Mouse (Mus musculus) 3T3-L1 (cell line): Measurements from ENCODE around the gene Lhfpl2.

Source experiments
- DNase-seq: peaks from one replicate; pipeline ENCODE4 v3.0.0-alpha.2; 2015; ENCODE audit warnings: low read depth, low spot score

The Lhfpl2 gene

GRCm38 (mm10) chr13:94174577-94175279 is 117.1 kb downstream of the Lhfpl2 start:
- DNase-seq: peak; percentile 71

GRCm38 (mm10) chr13:94175379-94176050 is 117.9 kb downstream of the Lhfpl2 start:
- peak; percentile 17 for DNase-seq

- peak; percentile 53 for DNase-seq
Measured at GRCm38 (mm10) chr13:94177148-94177547, 119.6 kb downstream of the Lhfpl2 start.

- peak; percentile 93 for DNase-seq
Measured at GRCm38 (mm10) chr13:94178401-94179040, 120.9 kb downstream of the Lhfpl2 start.

- no peak for DNase-seq
Measured at GRCm38 (mm10) chr13:94180477-94181420, 123.2 kb downstream of the Lhfpl2 start.

- DNase-seq: no peak
Measured at GRCm38 (mm10) chr13:94182026-94182425, 124.4 kb downstream of the Lhfpl2 start.

- DNase-seq: no peak
Measured at GRCm38 (mm10) chr13:94183372-94184021, 125.9 kb downstream of the Lhfpl2 start.

- peak; percentile 80 for DNase-seq
Measured at GRCm38 (mm10) chr13:94184726-94185456, 127.3 kb downstream of the Lhfpl2 start.

GRCm38 (mm10) chr13:94185631-94186030 is 128.0 kb downstream of the Lhfpl2 start:
- DNase-seq: no peak

GRCm38 (mm10) chr13:94188200-94189086 is 130.8 kb downstream of the Lhfpl2 start:
- no peak for DNase-seq

GRCm38 (mm10) chr13:94190386-94190785 is 132.8 kb downstream of the Lhfpl2 start:
- DNase-seq: peak; percentile 71

GRCm38 (mm10) chr13:94193227-94193626 is 135.6 kb downstream of the Lhfpl2 start:
- DNase-seq: no peak

GRCm38 (mm10) chr13:94198616-94199015 is 141.0 kb downstream of the Lhfpl2 start:
- DNase-seq: no peak

GRCm38 (mm10) chr13:94199829-94200228 is 142.2 kb downstream of the Lhfpl2 start:
- no peak for DNase-seq

- DNase-seq: peak; percentile 78
Measured at GRCm38 (mm10) chr13:94205234-94205633, 147.6 kb downstream of the Lhfpl2 start.

- no peak for DNase-seq
Measured at GRCm38 (mm10) chr13:94207973-94208372, 150.4 kb downstream of the Lhfpl2 start.

GRCm38 (mm10) chr13:94208892-94209291 is 151.3 kb downstream of the Lhfpl2 start:
- no peak for DNase-seq

GRCm38 (mm10) chr13:94211236-94212119 is 153.9 kb downstream of the Lhfpl2 start:
- no peak for DNase-seq
